Comparison of ENCODE assay signal across 8 mouse cellular contexts in genomic region chr13:44729424-44729971, GRCm38 (mm10). TPM values are rescaled to one million over a fixed set of nuclear protein-coding genes. Genes with fewer than 3 reads are reported as not detected.
DNase-seq lines count a peak whose midpoint lies in the region; ATAC-seq and TF ChIP-seq lines count a peak whose summit lies in the region.

Gene Jarid2 (plus strand): TSS chr13:44729474.

- H3K4me3 ChIP-seq in ES-E14 (ENCODE audit: insufficient read depth in 1 of 2, low read depth in 1 of 2, low read length in 2 of 2, poor library complexity in 1 of 2, severe bottlenecking in 1 of 2): peak within 1 kb of the TSS; percentile 84 to 94
- peak within 1 kb of the TSS; percentile 74 for H3K4me3 ChIP-seq in forebrain, embryonic 13.5 days
- H3K4me3 ChIP-seq in layer of hippocampus, adult 2 months: peak within 1 kb of the TSS; percentile 91
- H3K4me3 ChIP-seq in lung, embryonic 16.5 days (ENCODE audit: low read length): peak within 1 kb of the TSS; percentile 86

- H3K36me3 ChIP-seq in ES-E14 (ENCODE audit: control insufficient read depth, insufficient read depth, low read length, poor library complexity, severe bottlenecking): peaks cover 4% of the 10 kb centered on the region; the same call in 1 of the 2 replicates
- H3K36me3 ChIP-seq in forebrain, embryonic 13.5 days (ENCODE audit: poor library complexity, severe bottlenecking): no peaks in the 10 kb centered on the region
- no peaks in the 10 kb centered on the region for H3K36me3 ChIP-seq in lung, embryonic 16.5 days (ENCODE audit: control insufficient read depth, insufficient read depth, low read length)

- peak within 1 kb of the TSS; percentile 89 for H3K9ac ChIP-seq in ES-E14 (ENCODE audit: insufficient read depth, low read depth, low read length, poor library complexity, severe bottlenecking)
- peak within 1 kb of the TSS; percentile 82 for H3K9ac ChIP-seq in forebrain, embryonic 13.5 days
- H3K9ac ChIP-seq in lung, embryonic 16.5 days (ENCODE audit: low read length): peak within 1 kb of the TSS; percentile 90

- TF ChIP-seq CTCF in brain, embryonic 14.5 days (IDR thresholded peaks at IDR 0.05; ENCODE audit: borderline replicate concordance, extremely low read depth, insufficient read depth, insufficient read length): no peak
- no peak for TF ChIP-seq CTCF in layer of hippocampus, adult 2 months (conservative IDR thresholded peaks at IDR 0.05)

- ATAC-seq in forebrain, embryonic 13.5 days: no peak
- no peak for ATAC-seq in lung, embryonic 16.5 days (ENCODE audit: low read depth)

- no peak for DNase-seq in ES-E14 (ENCODE audit: low read depth, low spot score)
- peak; percentile 49 for DNase-seq in brain, embryonic 14.5 days (ENCODE audit: low read depth)
- peak in 1 of 2 experiments; percentile 38 for DNase-seq in heart, postnatal 36 days
- peak in 1 of 2 experiments; percentile 23 for DNase-seq in layer of hippocampus, adult 2 months (ENCODE audit: low spot score in 2 of 2)
- DNase-seq in ovary, postnatal 10 days (ENCODE audit: low spot score): peak; percentile 30
- DNase-seq in urinary bladder, postnatal 25 days (ENCODE audit: low spot score): peak; percentile 27

- H3K9me3 ChIP-seq in ES-E14 (ENCODE audit: control insufficient read depth, insufficient read depth, low read depth, low read length): no peaks in the 10 kb centered on the region
- no peaks in the 10 kb centered on the region for H3K9me3 ChIP-seq in forebrain, embryonic 13.5 days (replicated peaks)
- H3K9me3 ChIP-seq in lung, embryonic 16.5 days (ENCODE audit: control insufficient read depth, low read length): no peaks in the 10 kb centered on the region

- intact Hi-C loops in heart, postnatal 36 days (cut with DNase I): no loop called here

- peaks cover 5 to 13% of the 10 kb centered on the region in 2 experiments for H3K4me1 ChIP-seq in ES-E14 (ENCODE audit: control insufficient read depth in 2 of 2, insufficient read depth in 2 of 2, low read length in 2 of 2, poor library complexity in 1 of 2)
- H3K4me1 ChIP-seq in forebrain, embryonic 13.5 days: peaks cover 22% of the 10 kb centered on the region
- H3K4me1 ChIP-seq in lung, embryonic 16.5 days (replicated peaks; ENCODE audit: control insufficient read depth, insufficient read depth, low read length): peaks cover 7% of the 10 kb centered on the region

- in situ Hi-C loops in ES-E14 (cut with MboI; ENCODE audit: low sequenced_read_pairs in 2 of 2, unreplicated experiment in 2 of 2): no loop called here

- WGBS in forebrain, embryonic 13.5 days: 3% methylated on average over 31 of the region's 31 CpGs
- 3% methylated on average over 31 of the region's 31 CpGs for WGBS in lung, embryonic 16.5 days

- H3K4me2 ChIP-seq in forebrain, embryonic 13.5 days: peak within 1 kb of the TSS; percentile 89
- peak within 1 kb of the TSS; percentile 89 for H3K4me2 ChIP-seq in lung, embryonic 16.5 days (ENCODE audit: low read depth, low read length)

- H3K27ac ChIP-seq in ES-E14 (ENCODE audit: insufficient read depth, low read depth, low read length, poor library complexity, severe bottlenecking): peak within 1 kb of the TSS; percentile 90
- peak within 1 kb of the TSS; percentile 95 for H3K27ac ChIP-seq in forebrain, embryonic 13.5 days
- peak within 1 kb of the TSS; percentile 95 for H3K27ac ChIP-seq in layer of hippocampus, adult 2 months
- H3K27ac ChIP-seq in lung, embryonic 16.5 days (ENCODE audit: low read length): peak within 1 kb of the TSS; percentile 97

- no peak for TF ChIP-seq POLR2A in brain, embryonic 14.5 days (IDR thresholded peaks at IDR 0.05; ENCODE audit: borderline replicate concordance, extremely low read depth, insufficient read depth, insufficient read length, poor library complexity, severe bottlenecking)

- no peaks in the 10 kb centered on the region for H3K27me3 ChIP-seq in forebrain, embryonic 13.5 days
- H3K27me3 ChIP-seq in lung, embryonic 16.5 days (ENCODE audit: control insufficient read depth, insufficient read depth, low read depth, low read length): no peaks in the 10 kb centered on the region

TF ChIP-seq in ES-E14, 5 proteins besides CTCF, POLR2A, EP300 and RAD21:
- TF ChIP-seq ZC3H11A (IDR thresholded peaks at IDR 0.05; ENCODE audit: borderline replicate concordance, low read depth, low read length): no peak
- TF ChIP-seq ZNF384 (IDR thresholded peaks at IDR 0.05; ENCODE audit: low read depth, low read length): no peak
- TF ChIP-seq MAFK (IDR thresholded peaks at IDR 0.05; ENCODE audit: insufficient read depth, low read depth, low read length): no peak
- no peak for TF ChIP-seq CHD2 (IDR thresholded peaks at IDR 0.05; ENCODE audit: low read depth, low read length)
- TF ChIP-seq HCFC1 (IDR thresholded peaks at IDR 0.05; ENCODE audit: borderline replicate concordance, insufficient read depth, low read length): no peak

RNA-seq across cellular contexts. Expression of gene Jarid2, which starts in this region (rescaled TPM):
- 190 and 195 TPM in 2 replicates for total RNA-seq in ES-E14 (2012; rRNA removed)
- 31.6 and 52.9 TPM in 2 replicates for polyA plus RNA-seq in brain, embryonic 14.5 days (2012; rRNA removed)
- polyA plus RNA-seq in forebrain, embryonic 13.5 days (2015; fragmentation: Nextera tagmentation; extraction: Ambion mirVana): 36.7 and 39.9 TPM in 2 replicates
- total RNA-seq in heart, postnatal 36 days (2021): 10 to 100 TPM; 24.5 to 32.7 TPM
- total RNA-seq in layer of hippocampus, adult 2 months (2021): 10 to 100 TPM; 26.4 to 31.9 TPM
- polyA plus RNA-seq in lung, embryonic 16.5 days (2015; fragmentation: Nextera tagmentation; extraction: Ambion mirVana): 25.4 and 27.0 TPM in 2 replicates
